Mouse (Mus musculus) lung, postnatal 0 days (tissue): ENCODE measurements around the gene Cacna2d3. TPM values are rescaled to one million over a fixed set of nuclear protein-coding genes. Genes with fewer than 3 reads are reported as not detected.

ENCODE experiments used
- ATAC-seq: fragments of 200-750 bp; cut with Nextera tagmentation; 2 replicates; pipeline ENCODE4 v1.8.0; 2017; ENCODE audit warnings: moderate library complexity
- DNase-seq: peaks from one replicate; pipeline ENCODE4 v3.0.0-alpha.2; 2016; ENCODE audit warnings: low spot score
- H3K27ac ChIP-seq: fragments of 300-500 bp; sonication (generic); 2 replicates; pipeline ENCODE4 v1.5.1; 2014; ENCODE audit warnings: antibody characterized with exemption, mild to moderate bottlenecking, low read length, mixed read lengths
- H3K27me3 ChIP-seq: fragments of 300-500 bp; sonication (generic); replicated peaks from 2 replicates; pipeline ENCODE4 v1.6.1; 2014; ENCODE audit warnings: low read length, mixed read lengths; ENCODE audit not compliant: insufficient read depth
- H3K36me3 ChIP-seq: fragments of 300-500 bp; sonication (generic); 2 replicates; pipeline ENCODE4 v1.6.1; 2014; ENCODE audit warnings: low read length, mixed read lengths; ENCODE audit not compliant: insufficient read depth
- H3K4me1 ChIP-seq: fragments of 300-500 bp; sonication (generic); 2 replicates; pipeline ENCODE4 v1.6.1; 2014; ENCODE audit warnings: antibody characterized with exemption, low read depth, low read length, mixed read lengths; ENCODE audit not compliant: insufficient read depth
- H3K4me2 ChIP-seq: fragments of 300-500 bp; sonication (generic); replicated peaks from 2 replicates; pipeline ENCODE4 v1.6.1; 2014; ENCODE audit warnings: low read depth, mild to moderate bottlenecking, low read length, moderate library complexity, mixed read lengths
- H3K4me3 ChIP-seq: fragments of 300-500 bp; sonication (generic); 2 replicates; pipeline ENCODE4 v1.5.1; 2014; ENCODE audit warnings: low read depth, low read length
- H3K9ac ChIP-seq: fragments of 300-500 bp; sonication (generic); replicated peaks from 2 replicates; pipeline ENCODE4 v1.6.1; 2014; ENCODE audit warnings: low read depth, mild to moderate bottlenecking
- H3K9me3 ChIP-seq: fragments of 300-500 bp; sonication (generic); 2 replicates; pipeline ENCODE4 v1.6.1; 2016; ENCODE audit warnings: low read length, mixed read lengths
- CTCF ChIP-seq: IDR thresholded peaks from 2 replicates; pipeline ENCODE4 v1.5.1; 2016; ENCODE audit warnings: antibody characterized with exemption, mild to moderate bottlenecking
- EP300 ChIP-seq: IDR thresholded peaks from 2 replicates; pipeline ENCODE4 v1.6.1; 2016; ENCODE audit warnings: antibody characterized with exemption, mild to moderate bottlenecking, control low read depth
- WGBS: fragments of 180-500 bp; shearing (Covaris S2); extraction: QIAGEN DNeasy Blood & Tissue Kit; methylation state at CpG from one replicate; pipeline ENCODE4 v1.1.7; 2014; 5-methylcytosine and 5-hydroxymethylcytosine counted together
- polyA plus RNA-seq: library from polyadenylated mRNA; unstranded; fragments of >200 nt; fragmentation: Nextera tagmentation; extraction: Ambion mirVana; gene quantifications from 2 replicates; pipeline ENCODE4 v1.2.1, GENCODE M21; 2015

Cacna2d3 gene
- polyA plus RNA-seq, 1 experiment from 2014 or later = 0.50 TPM

- no peak overlapping the region for H3K27ac ChIP-seq
- WGBS = 84% methylated on average over 9 of the region's 9 CpGs
- no peak for DNase-seq
- no peak overlapping the region for H3K4me2 ChIP-seq
- H3K27me3 ChIP-seq = no peaks in the 10 kb centered on the region
- no peak overlapping the region for H3K9ac ChIP-seq
- no peaks in the 10 kb centered on the region for H3K4me1 ChIP-seq
- H3K9me3 ChIP-seq = no peaks in the 10 kb centered on the region
- no peak for ATAC-seq
- H3K36me3 ChIP-seq = no peaks in the 10 kb centered on the region
- no peak for TF ChIP-seq CTCF
- TF ChIP-seq EP300 = no peak
- H3K4me3 ChIP-seq = no peak overlapping the region
Observed at GRCm38 (mm10) chr14:29323718-29324429, 397.8 kb downstream of the Cacna2d3 start.

DNA sequence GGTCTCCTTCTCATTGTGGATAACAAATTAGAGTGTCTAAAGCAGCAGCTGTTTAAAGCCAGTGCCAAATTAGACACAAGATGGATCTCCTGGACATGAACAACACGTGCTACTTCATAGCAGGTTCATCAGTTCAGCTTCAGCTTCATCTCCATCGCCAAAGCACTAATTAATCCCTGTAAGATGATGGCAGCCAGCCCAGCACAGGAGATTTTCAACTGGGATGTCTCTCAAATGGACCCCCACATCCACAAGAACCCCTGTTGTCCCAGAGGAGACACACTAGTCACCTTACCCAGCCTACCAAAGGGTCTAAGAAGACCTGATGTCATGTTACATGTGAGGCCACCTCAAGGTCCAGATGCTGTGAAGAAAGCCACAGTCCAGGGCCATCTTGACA lies 408.2 kb downstream of the Cacna2d3 start:
- ATAC-seq = no peak
- Histone ChIP-seq H3K4me1 (no peaks in the 10 kb centered on the region), H3K9ac (no peak overlapping the region), H3K27me3 (no peaks in the 10 kb centered on the region), H3K27ac (no peak overlapping the region), H3K4me3 (no peak overlapping the region), H3K4me2 (no peak overlapping the region), H3K9me3 (no peaks in the 10 kb centered on the region), H3K36me3 (no peaks in the 10 kb centered on the region)
- TF ChIP-seq CTCF (no peak), EP300 (no peak)
- DNase-seq = no peak
- 72% methylated on average over 2 of the region's 2 CpGs for WGBS

DNA sequence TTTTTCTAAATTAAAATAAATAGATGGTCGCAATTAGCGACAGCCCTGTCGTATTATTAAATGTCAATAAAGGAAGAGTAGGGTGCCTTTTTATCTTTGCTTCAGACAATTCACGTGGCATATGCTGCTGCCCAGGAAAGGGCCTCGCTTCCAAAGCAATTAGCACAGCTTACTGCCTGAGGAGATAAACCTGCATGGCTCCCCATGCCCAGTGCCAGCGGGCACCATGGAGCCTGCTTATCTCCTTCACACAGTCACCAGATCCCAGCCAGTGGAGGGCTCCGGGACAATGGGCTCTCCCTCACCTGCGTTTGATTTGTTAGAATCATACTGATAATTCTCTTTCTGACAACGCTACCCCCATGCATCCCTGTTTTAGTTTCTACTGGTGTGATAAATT lies 416.0 kb downstream of the Cacna2d3 start:
- no peaks in the 10 kb centered on the region for H3K36me3 ChIP-seq
- H3K4me2 ChIP-seq = no peak overlapping the region
- H3K9ac ChIP-seq = no peak overlapping the region
- H3K9me3 ChIP-seq = no peaks in the 10 kb centered on the region
- 74% methylated on average over 9 of the region's 9 CpGs for WGBS
- no peak overlapping the region for H3K27ac ChIP-seq
- H3K4me3 ChIP-seq = no peak overlapping the region
- DNase-seq (no peak), ATAC-seq (no peak)
- H3K4me1 ChIP-seq = no peaks in the 10 kb centered on the region
- H3K27me3 ChIP-seq = no peaks in the 10 kb centered on the region
- no peak for TF ChIP-seq CTCF
- TF ChIP-seq EP300 = no peak

DNA sequence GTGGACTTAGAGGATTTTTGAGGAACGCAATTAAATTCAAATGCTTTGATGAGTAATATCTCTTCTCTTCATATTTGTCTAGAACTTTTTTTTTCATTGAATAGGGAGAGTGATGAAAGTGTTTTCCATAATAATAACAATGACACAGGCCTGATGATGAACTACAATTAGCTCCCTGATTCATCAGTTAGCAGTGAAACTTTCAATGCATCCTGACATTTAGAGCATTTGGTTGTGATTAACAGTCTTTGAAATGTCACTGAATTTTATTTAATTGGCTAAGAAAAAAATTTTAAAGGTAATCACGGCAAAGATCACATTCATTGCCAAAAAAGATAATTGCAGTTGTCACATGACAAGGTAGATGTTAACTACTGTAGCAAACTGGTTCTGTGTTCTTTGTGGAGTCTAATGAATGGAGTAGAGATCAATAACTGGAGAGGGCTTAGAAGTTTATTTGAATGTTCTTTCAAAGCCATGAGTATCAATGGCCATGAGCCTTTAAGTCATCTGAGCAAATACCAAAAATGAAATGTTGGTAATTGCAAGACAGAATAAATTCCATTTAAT lies 425.4 kb downstream of the Cacna2d3 start:
- H3K27ac ChIP-seq = no peak overlapping the region
- H3K4me2 ChIP-seq = no peak overlapping the region
- H3K36me3 ChIP-seq = no peaks in the 10 kb centered on the region
- no peaks in the 10 kb centered on the region for H3K4me1 ChIP-seq
- WGBS = 76% methylated on average over 2 of the region's 2 CpGs
- ATAC-seq (no peak), DNase-seq (no peak)
- H3K27me3 ChIP-seq = no peaks in the 10 kb centered on the region
- H3K9me3 ChIP-seq = no peaks in the 10 kb centered on the region
- no peak overlapping the region for H3K4me3 ChIP-seq
- TF ChIP-seq CTCF (no peak), EP300 (no peak)
- H3K9ac ChIP-seq = no peak overlapping the region

DNA sequence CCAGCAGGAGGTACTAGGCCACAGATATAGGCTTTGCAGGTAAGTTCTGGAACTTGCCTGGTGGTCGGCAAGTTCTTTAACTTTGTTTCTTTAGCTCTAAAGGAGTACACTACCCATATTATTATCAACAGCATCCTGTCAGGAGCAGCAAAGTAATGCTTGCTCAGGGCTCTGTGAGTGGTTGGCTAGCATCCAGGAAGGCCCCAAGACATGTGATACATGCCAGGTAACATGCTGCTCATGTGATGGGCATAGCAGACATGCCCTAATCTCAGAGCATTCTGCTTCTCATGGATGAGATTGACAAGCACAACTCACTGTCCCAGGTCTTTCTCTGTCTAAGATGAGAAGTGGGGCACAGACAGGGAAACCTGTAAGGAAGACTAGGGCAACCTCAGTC lies 442.8 kb downstream of the Cacna2d3 start:
- DNase-seq = no peak
- WGBS = 71% methylated on average over 1 of the region's 1 CpGs
- Histone ChIP-seq H3K27ac (no peak overlapping the region), H3K9me3 (no peaks in the 10 kb centered on the region), H3K4me1 (no peaks in the 10 kb centered on the region), H3K27me3 (no peaks in the 10 kb centered on the region), H3K4me3 (no peak overlapping the region), H3K9ac (no peak overlapping the region), H3K36me3 (no peaks in the 10 kb centered on the region), H3K4me2 (no peak overlapping the region)
- TF ChIP-seq EP300 = no peak
- TF ChIP-seq CTCF = no peak
- ATAC-seq = peak; percentile 5; the same call in 1 of the 2 replicates

- Histone ChIP-seq H3K4me2 (no peak overlapping the region), H3K36me3 (no peaks in the 10 kb centered on the region), H3K9ac (no peak overlapping the region), H3K4me3 (no peak overlapping the region), H3K4me1 (no peaks in the 10 kb centered on the region), H3K27me3 (no peaks in the 10 kb centered on the region), H3K9me3 (no peaks in the 10 kb centered on the region), H3K27ac (no peak overlapping the region)
- 31% methylated on average over 2 of the region's 2 CpGs for WGBS
- ATAC-seq (peak; percentile 88), DNase-seq (peak; percentile 64)
- TF ChIP-seq EP300 (peak; percentile 68), CTCF (no peak)
Observed at GRCm38 (mm10) chr14:29278401-29278800, 443.3 kb downstream of the Cacna2d3 start.
